Mouse (Mus musculus) embryonic stem cell, embryonic (primary cell): Measurements from ENCODE around the gene Ctf2.

Experiments used
- CTCF ChIA-PET, 4 experiments: fragments of 300-600 bp in 2 of 4; fragments of 350-600 bp in 2 of 4; sonication (Branson Sonifier 250); formaldehyde crosslinking; loops; one replicate each; lab custom pipeline; 2022; ENCODE audit warnings: inconsistent platforms in 2 of 4; lab: Charles Lee
- POLR2A ChIA-PET, 4 experiments: fragments of 300-600 bp in 2 of 4; fragments of 350-600 bp in 2 of 4; sonication (Branson Sonifier 250); formaldehyde crosslinking; loops; one replicate each; lab custom pipeline; 2022; ENCODE audit warnings: antibody characterized with exemption in 4 of 4, inconsistent platforms in 1 of 4; lab: Charles Lee

Ctf2 gene

GRCm38 (mm10) chr7:127747559-127748234 lies 15.7 kb upstream of the Ctf2 start:
- POLR2A ChIA-PET = interaction anchor here in 3 of 4 experiments (0.5 to 6.1 kb wide), 27 partner anchors 8 to 391 kb away, joined by 3 to 56 read pairs (median 7); partner anchors contain the start of genes Ctf1 (in 2 of the 3), Setd1a (in 2 of the 3), Kat8 (in 1 of the 3) and Orai3 (in 1 of the 3)
- CTCF ChIA-PET = interaction anchor here in 3 of 4 experiments (0.5 to 1.5 kb wide), 7 partner anchors 13 to 567 kb away, joined by 3 to 4 read pairs (median 3); partner anchors contain the start of genes Bcl7c (in 1 of the 3) and Setd1a (in 1 of the 3)

DNA sequence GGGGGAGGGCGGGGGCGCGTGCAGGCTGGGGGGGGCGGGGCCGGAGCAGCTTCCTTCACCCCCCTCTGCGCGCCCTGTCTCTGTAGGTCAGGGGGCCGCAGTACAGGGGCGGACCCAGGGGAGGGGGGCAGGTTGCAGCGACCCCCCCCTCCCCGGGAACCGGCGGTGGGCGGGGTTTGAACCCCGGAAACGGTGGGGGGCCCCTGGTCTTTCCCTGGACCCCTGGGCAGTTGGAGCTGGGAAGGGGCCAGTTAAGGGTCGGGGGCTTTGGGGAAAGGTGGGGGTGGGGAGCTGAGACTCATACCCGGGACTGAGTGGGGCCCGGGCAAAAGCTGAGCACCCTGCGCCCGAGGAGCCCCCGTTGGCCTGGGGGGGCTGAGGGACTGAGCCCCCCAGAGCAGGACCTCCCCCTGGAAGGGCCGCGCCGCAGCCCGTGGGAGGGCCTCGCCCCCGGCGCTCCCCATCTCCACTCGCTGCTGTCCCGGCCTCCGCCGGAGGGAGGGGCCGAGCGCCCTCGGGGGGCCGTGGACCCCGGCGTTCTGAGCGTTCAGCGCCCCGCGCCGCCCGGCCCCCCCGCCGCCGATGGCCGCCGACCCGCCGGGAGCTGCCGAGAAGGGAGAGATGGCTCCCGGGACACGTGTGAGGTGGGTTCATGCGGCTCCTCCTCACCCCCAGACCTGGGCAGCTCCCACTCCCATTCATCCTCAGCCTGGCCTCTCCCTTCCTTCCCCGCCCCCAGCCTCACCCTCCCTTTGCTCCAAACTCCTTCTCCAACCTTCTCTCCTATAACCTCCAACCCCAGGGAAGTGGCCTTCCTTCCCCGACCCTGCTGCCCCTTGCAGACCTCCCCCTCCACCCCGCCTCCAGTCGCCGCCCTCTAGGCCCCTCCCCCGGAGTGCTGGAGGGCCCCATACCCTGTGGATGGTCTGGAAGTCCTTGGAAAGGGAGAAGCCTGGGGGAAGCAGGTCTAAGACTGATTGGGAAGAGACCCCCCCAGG lies 14.8 kb upstream of the Ctf2 start:
- POLR2A ChIA-PET = interaction anchor here (0.6 to 6.1 kb wide), 55 partner anchors 8 to 320 kb away, joined by 3 to 56 read pairs (median 4); partner anchors contain the start of genes Ctf1 (in 3 of the 4), Setd1a (in 3 of the 4), Kat8 (in 2 of the 4) and Orai3 (in 2 of the 4)
- CTCF ChIA-PET = interaction anchor here (0.5 to 4.2 kb wide), 13 partner anchors 14 to 662 kb away, joined by 3 to 21 read pairs (median 3); partner anchors contain the start of genes Bcl7c (in 1 of the 4), Ctf1 (in 1 of the 4) and Setd1a (in 1 of the 4)

DNA sequence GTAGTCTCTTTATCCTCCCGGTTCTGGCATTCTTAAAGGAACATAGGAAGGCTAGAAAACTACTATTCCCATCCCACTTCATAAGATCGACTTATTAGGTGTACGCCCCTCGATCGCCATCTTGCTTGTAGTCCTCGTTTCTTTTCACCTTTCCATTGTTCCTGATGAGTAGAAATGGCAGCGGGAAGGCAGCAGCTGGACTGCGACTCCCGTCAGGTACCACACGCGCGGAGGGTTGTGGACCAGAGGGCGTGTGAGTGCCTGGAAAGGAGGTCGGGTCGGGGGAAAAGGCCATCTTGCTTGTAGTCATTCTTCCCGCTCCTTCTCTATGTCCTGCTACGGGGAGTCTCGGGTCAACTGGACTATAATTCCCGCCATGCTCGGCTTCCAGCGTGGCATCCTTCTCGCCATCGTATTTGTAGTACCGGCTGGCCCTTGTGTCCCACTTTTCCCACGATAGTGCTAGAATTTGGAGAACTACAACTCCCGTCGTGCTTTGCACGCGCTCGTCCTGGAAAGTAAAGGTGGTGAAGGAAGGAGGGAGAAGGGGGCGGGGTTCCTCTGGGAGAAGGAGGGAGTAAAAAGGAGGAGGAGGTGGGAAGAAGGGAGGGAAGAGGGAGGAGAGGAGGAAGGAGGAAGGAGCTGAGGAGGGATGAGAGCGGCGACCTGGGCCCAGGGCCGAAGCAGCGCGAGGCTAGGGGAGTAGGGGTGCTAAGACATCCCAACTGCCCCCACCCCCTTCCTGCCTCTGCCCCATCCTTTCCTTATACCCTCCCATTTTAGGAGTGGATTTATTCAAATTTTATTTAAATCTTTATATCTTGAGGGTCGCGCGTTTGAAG lies 13.9 kb upstream of the Ctf2 start:
- CTCF ChIA-PET = interaction anchor here (0.5 to 4.2 kb wide), 19 partner anchors 15 to 663 kb away, joined by 3 to 21 read pairs (median 3); partner anchors contain the start of genes Bcl7c (in 1 of the 4), Ctf1 (in 1 of the 4) and Setd1a (in 1 of the 4)

DNA sequence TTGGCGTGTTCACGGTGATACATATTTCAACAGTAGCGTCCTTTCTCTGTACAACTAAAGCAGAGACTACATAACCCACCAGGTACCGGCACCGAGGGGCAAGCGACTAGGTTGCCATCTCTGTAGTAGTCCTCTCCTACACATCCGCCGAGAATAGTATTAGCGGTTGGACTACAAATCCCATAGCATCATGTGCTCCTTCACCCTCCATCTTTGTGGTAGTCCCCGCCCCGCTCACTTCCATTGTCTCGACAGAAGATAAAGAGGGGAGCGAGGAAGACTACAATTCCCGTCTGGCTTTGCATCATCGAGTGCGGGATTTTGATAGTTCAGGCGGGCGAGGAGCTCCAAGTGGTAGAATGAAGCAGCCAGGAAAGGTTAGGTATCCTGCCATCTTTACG lies 13.3 kb upstream of the Ctf2 start:
- POLR2A ChIA-PET = interaction anchor here in 3 of 4 experiments (0.6 to 6.1 kb wide), 45 partner anchors 9 to 274 kb away, joined by 3 to 56 read pairs (median 4); partner anchors contain the start of genes Ctf1 (in 3 of the 3), Setd1a (in 3 of the 3), Orai3 (in 2 of the 3) and Ccdc189 (in 1 of the 3)
- CTCF ChIA-PET = interaction anchor here in 3 of 4 experiments (0.6 to 4.2 kb wide), 12 partner anchors 17 to 88 kb away, joined by 3 to 21 read pairs (median 4); partner anchors contain the start of gene Ctf1 (in 1 of the 3)

More for the DNA sequence above, 13.9 kb upstream of the Ctf2 start:
- POLR2A ChIA-PET = interaction anchor here in 3 of 4 experiments (0.6 to 6.1 kb wide), 57 partner anchors 9 to 275 kb away, joined by 3 to 56 read pairs (median 4); partner anchors contain the start of genes Ctf1 (in 3 of the 3), Setd1a (in 3 of the 3), Orai3 (in 2 of the 3) and Ccdc189 (in 1 of the 3)

GRCm38 (mm10) chr7:127744366-127745045 lies 12.5 kb upstream of the Ctf2 start, which contains the start of gene Fbxl19:
TSS of gene Fbxl19 (plus strand) at chr7:127744543.
- CTCF ChIA-PET = interaction anchor here (0.6 to 4.2 kb wide), 20 partner anchors 9 to 188 kb away, joined by 3 to 21 read pairs (median 5); partner anchors contain the start of genes Ctf1 (in 1 of the 4) and Zfp629 (in 1 of the 4)
- POLR2A ChIA-PET = interaction anchor here (0.6 to 5.7 kb wide), 29 partner anchors 9 to 286 kb away, joined by 3 to 39 read pairs (median 5); partner anchors contain the start of genes Ctf1 (in 3 of the 4), Kat8 (in 1 of the 4) and Setd1a (in 1 of the 4)

- POLR2A ChIA-PET = interaction anchor here in 3 of 4 experiments (0.6 to 2.6 kb wide), 10 partner anchors 9 to 236 kb away, joined by 3 to 8 read pairs (median 4); partner anchors contain the start of genes Fbxl19 (in 2 of the 3) and Ctf1 (in 1 of the 3)
Observed at GRCm38 (mm10) chr7:127730170-127730569, 1.8 kb downstream of the Ctf2 start.

DNA sequence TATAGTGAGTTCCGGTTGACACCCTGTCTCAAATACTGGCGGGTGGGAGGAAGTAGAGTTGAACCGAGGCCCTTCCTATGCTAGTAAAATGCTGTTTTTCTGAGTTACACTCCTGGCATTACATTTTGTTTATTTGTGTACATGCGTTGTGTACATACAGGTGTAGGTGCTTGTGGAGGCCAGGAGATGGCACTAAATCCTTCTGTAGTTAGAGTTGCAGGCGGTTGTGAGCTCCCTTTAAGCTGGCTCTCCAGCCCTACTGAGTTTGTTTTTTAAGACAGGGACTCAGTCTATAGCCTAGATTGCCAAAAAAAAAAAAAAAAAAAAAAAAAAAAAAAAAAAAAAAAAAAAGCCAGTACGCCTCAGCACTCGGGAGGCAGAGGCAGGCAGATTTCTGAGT lies 4.1 kb downstream of the Ctf2 start:
- CTCF ChIA-PET = interaction anchor here (0.5 to 2.3 kb wide), 52 partner anchors 11 to 1325 kb away, joined by 3 to 19 read pairs (median 5); partner anchors contain the start of genes Fbxl19 (in 4 of the 4), Ctf1 (in 2 of the 4), Stx1b (in 1 of the 4) and Stx4a (in 1 of the 4)
- POLR2A ChIA-PET = interaction anchor here (0.5 to 2.6 kb wide), 32 partner anchors 8 to 1226 kb away, joined by 3 to 11 read pairs (median 3); partner anchors contain the start of genes Ccdc189 (in 1 of the 4), Ctf1 (in 1 of the 4), Fbxl19 (in 1 of the 4) and Rnf40 (in 1 of the 4)

More at GRCm38 (mm10) chr7:127730170-127730569, 1.8 kb downstream of the Ctf2 start:
- CTCF ChIA-PET = interaction anchor here in 2 of 4 experiments (0.6 to 1.7 kb wide), 4 partner anchors 18 to 86 kb away, joined by 3 to 5 read pairs (median 4); no protein-coding TSS in a partner anchor

GRCm38 (mm10) chr7:127725924-127726323 lies 6.0 kb downstream of the Ctf2 start:
- POLR2A ChIA-PET = interaction anchor here in 2 of 4 experiments (0.5 to 2.3 kb wide), 5 partner anchors 9 to 242 kb away, joined by 3 to 14 read pairs (median 3); partner anchors contain the start of genes Ctf1 (in 1 of the 2) and Fbxl19 (in 1 of the 2)
- CTCF ChIA-PET = interaction anchor here in 3 of 4 experiments (0.9 to 2.1 kb wide), 4 partner anchors 9 to 75 kb away, joined by 3 to 7 read pairs (median 4); partner anchors contain the start of genes Fbxl19 (in 1 of the 3) and Hsd3b7 (in 1 of the 3)

- ChIA-PET POLR2A (interaction anchor here in 2 of 4 experiments (0.5 to 3.2 kb wide), 5 partner anchors 12 to 243 kb away, joined by 3 to 14 read pairs (median 3); partner anchors contain the start of genes Bcl7c (in 1 of the 2), Ctf1 (in 1 of the 2) and Fbxl19 (in 1 of the 2)), CTCF (interaction anchor here in 2 of 4 experiments (0.9 to 2.1 kb wide), 3 partner anchors 19 to 68 kb away, joined by 3 to 5 read pairs (median 4); partner anchors contain the start of gene Fbxl19 (in 1 of the 2))
Observed at GRCm38 (mm10) chr7:127725490-127725889, 6.5 kb downstream of the Ctf2 start.

- ChIA-PET CTCF (interaction anchor here in 2 of 4 experiments (0.8 to 1.6 kb wide), 3 partner anchors 10 to 441 kb away, joined by 3 to 6 read pairs (median 4); partner anchors contain the start of gene Bcl7c (in 1 of the 2)), POLR2A (interaction anchor here in 2 of 4 experiments (0.5 to 1.0 kb wide), 5 partner anchors 9 to 92 kb away, joined by 3 to 5 read pairs (median 4); no protein-coding TSS in a partner anchor)
Observed at GRCm38 (mm10) chr7:127719258-127719657, 12.7 kb downstream of the Ctf2 start.

DNA sequence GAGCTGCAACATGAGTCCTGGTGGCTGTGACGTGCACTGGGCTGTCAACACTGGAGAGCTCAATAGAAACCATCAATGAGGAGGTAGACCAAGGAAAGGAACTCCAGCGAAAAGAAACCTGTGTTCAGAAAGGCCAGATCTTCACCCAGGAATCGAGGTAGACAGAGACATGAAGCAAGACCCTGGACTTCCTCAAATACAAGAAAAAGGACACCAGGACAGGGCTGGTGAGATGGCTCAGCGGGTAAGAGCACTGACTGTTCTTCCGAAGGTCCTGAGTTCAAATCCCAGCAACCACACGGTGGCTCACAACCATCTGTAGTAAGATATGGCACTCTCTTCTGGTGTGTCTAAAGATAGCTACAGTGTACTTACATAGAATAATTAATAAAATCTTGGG lies 13.6 kb downstream of the Ctf2 start:
- POLR2A ChIA-PET = interaction anchor here (0.6 to 2.6 kb wide), 9 partner anchors 11 to 164 kb away, joined by 3 to 14 read pairs (median 4); partner anchors contain the start of gene Bcl7c (in 1 of the 4)
- CTCF ChIA-PET = interaction anchor here in 3 of 4 experiments (0.5 to 12.8 kb wide), 5 partner anchors 26 to 1716 kb away, joined by 4 to 144 read pairs (median 7); partner anchors contain the start of gene Fbxl19 (in 1 of the 3)

GRCm38 (mm10) chr7:127716992-127717391 lies 15.0 kb downstream of the Ctf2 start:
- ChIA-PET CTCF (interaction anchor here (0.6 to 12.8 kb wide), 24 partner anchors 9 to 555 kb away, joined by 3 to 144 read pairs (median 5); partner anchors contain the start of genes Bcl7c (in 2 of the 4) and Fbxl19 (in 2 of the 4)), POLR2A (interaction anchor here (0.6 to 2.6 kb wide), 25 partner anchors 8 to 371 kb away, joined by 3 to 14 read pairs (median 4); partner anchors contain the start of genes Bcl7c (in 2 of the 4), Setd1a (in 1 of the 4), Zfp646 (in 1 of the 4) and Zfp668 (in 1 of the 4))

- POLR2A ChIA-PET = interaction anchor here in 3 of 4 experiments (0.6 to 3.6 kb wide), 7 partner anchors 9 to 898 kb away, joined by 4 to 11 read pairs (median 6); partner anchors contain the start of gene Orai3 (in 2 of the 3)
- CTCF ChIA-PET = interaction anchor here in 3 of 4 experiments (0.6 to 12.8 kb wide), 6 partner anchors 9 to 221 kb away, joined by 3 to 144 read pairs (median 5); no protein-coding TSS in a partner anchor
Observed at GRCm38 (mm10) chr7:127714816-127715215, 17.1 kb downstream of the Ctf2 start.
